15 mouse cellular contexts compared by ENCODE assay signal in the genomic region with DNA sequence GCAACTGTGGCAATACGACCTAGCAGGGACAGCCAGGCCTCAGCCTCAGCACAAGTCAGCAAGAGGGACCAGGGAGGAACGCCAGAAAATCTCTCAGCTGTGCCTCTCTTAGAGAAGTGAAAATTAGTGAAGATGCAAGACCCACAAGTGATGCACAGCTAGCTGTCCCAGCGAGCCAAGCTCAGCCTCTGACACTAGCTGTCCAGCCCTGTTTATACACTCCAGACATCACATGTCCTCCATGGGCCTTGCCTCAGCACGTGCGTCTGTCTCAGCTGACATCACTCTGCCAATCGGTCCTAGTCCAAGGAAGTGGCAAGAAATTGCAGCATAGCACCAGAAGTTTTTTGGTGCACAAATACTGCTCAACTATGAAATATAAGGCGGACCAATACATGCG.
"Had no signal": no experiment of that assay in that cellular context is flagged by ENCODE, and none has a peak within 500 bp of the region (broad histone marks: within the 10 kb centered on the region; RNA-seq: fewer than 3 reads in every experiment).

No protein-coding gene starts in this region.

- H3K9ac ChIP-seq: neural tube, embryonic 15.5 days; stomach, embryonic 15.5 days had no signal

- H3K27me3 ChIP-seq: neural tube, embryonic 15.5 days; stomach, embryonic 15.5 days had no signal

- DNase-seq: retina, postnatal 1 day; right cerebral cortex, adult 18-20 months; right cerebral cortex, postnatal 14 days; right cerebral cortex, postnatal 25 days; right cerebral cortex, postnatal 4 days; spleen, adult 18-20 months; thymus, adult 18-20 months; thymus, adult 2 months; thymus, postnatal 14 days; thymus, postnatal 25 days; thymus, postnatal 36 days; thymus, postnatal 4 days had no signal

- H3K9me3 ChIP-seq: neural tube, embryonic 15.5 days; stomach, embryonic 15.5 days had no signal

- H3K4me1 ChIP-seq: stomach, embryonic 15.5 days had no signal

- H3K27ac ChIP-seq: neural tube, embryonic 15.5 days; stomach, embryonic 15.5 days; stomach, postnatal 0 days had no signal

- H3K4me3 ChIP-seq: neural tube, embryonic 15.5 days; stomach, embryonic 15.5 days had no signal

- H3K4me2 ChIP-seq: neural tube, embryonic 15.5 days; stomach, embryonic 15.5 days had no signal

- H3K36me3 ChIP-seq: neural tube, embryonic 15.5 days; stomach, embryonic 15.5 days had no signal
